25 mouse cellular contexts compared by ENCODE assay signal in genomic region chr8:118422624-118423023, GRCm38 (mm10).
DNase-seq lines count a peak whose midpoint lies in the region.
"Had no signal": no experiment of that assay in that cellular context is flagged by ENCODE, and none has a peak within 500 bp of the region (broad histone marks: within the 10 kb centered on the region; RNA-seq: fewer than 3 reads in every experiment).

No protein-coding gene starts in this region.

- peak; percentile 96 for DNase-seq in heart, adult 11 months
- DNase-seq in heart, embryonic 10.5 days (ENCODE audit: low spot score) = no peak
- DNase-seq in 3134 (ENCODE audit: extremely low read depth, insufficient read length, low spot score) = peak; percentile 30
- peak; percentile 70 for DNase-seq in heart, adult 8-10 months (ENCODE audit: low spot score)
- DNase-seq in heart, postnatal 10 days = peak; percentile 58 to 59
- no peak for DNase-seq in adrenal gland, adult 8-10 months
- DNase-seq in testis, postnatal 14 days (ENCODE audit: low spot score) = no peak
- no peak for DNase-seq in natural killer cell, adult 2 months (ENCODE audit: low spot score in 2 of 2)
- DNase-seq: cerebellum, adult 18-20 months; cerebellum, postnatal 25 days; kidney, adult 18-20 months; layer of hippocampus, adult 9-11 months; liver, embryonic 13.5 days; right cerebral cortex, postnatal 25 days; thymus, postnatal 25 days had no signal

- H3K4me1 ChIP-seq in heart, embryonic 10.5 days = 0 out of 2 replicates have a peak, but pooled peaks cover 3% of the 10 kb centered on the region
- H3K4me1 ChIP-seq: embryonic facial prominence, embryonic 12.5 days; forebrain, embryonic 13.5 days; hindbrain, embryonic 13.5 days; liver, embryonic 13.5 days; lung, embryonic 15.5 days; midbrain, embryonic 13.5 days; neural tube, embryonic 12.5 days had no signal

- no peaks in the 10 kb centered on the region for H3K36me3 ChIP-seq in heart, embryonic 10.5 days
- H3K36me3 ChIP-seq: embryonic facial prominence, embryonic 12.5 days; heart, embryonic 13.5 days; hindbrain, embryonic 13.5 days; liver, embryonic 13.5 days; lung, embryonic 15.5 days; midbrain, embryonic 13.5 days; neural tube, embryonic 12.5 days had no signal

- no peaks in the 10 kb centered on the region for H3K27me3 ChIP-seq in heart, embryonic 10.5 days (ENCODE audit: insufficient read depth, poor library complexity, severe bottlenecking)
- H3K27me3 ChIP-seq: embryonic facial prominence, embryonic 12.5 days; forebrain, embryonic 13.5 days; heart, embryonic 13.5 days; hindbrain, embryonic 13.5 days; liver, embryonic 13.5 days; lung, embryonic 15.5 days; midbrain, embryonic 13.5 days; neural tube, embryonic 12.5 days; Patski had no signal

- intact Hi-C loops in heart, postnatal 10 days (cut with DNase I) = no loop called here

- 81% methylated on average over 10 of the region's 10 CpGs for WGBS in heart, embryonic 10.5 days

- no peaks in the 10 kb centered on the region for H3K9me3 ChIP-seq in heart, embryonic 10.5 days
- H3K9me3 ChIP-seq: embryonic facial prominence, embryonic 12.5 days; forebrain, embryonic 13.5 days; heart, embryonic 13.5 days; hindbrain, embryonic 13.5 days; lung, embryonic 15.5 days; midbrain, embryonic 13.5 days; neural tube, embryonic 12.5 days had no signal

- no peak overlapping the region for H3K4me3 ChIP-seq in heart, embryonic 10.5 days
- H3K4me3 ChIP-seq: embryonic facial prominence, embryonic 12.5 days; erythroblast, embryonic 14.5 days; forebrain, embryonic 13.5 days; heart, embryonic 13.5 days; hindbrain, embryonic 13.5 days; liver, embryonic 13.5 days; lung, embryonic 15.5 days; midbrain, embryonic 13.5 days; neural tube, embryonic 12.5 days had no signal

- H3K27ac ChIP-seq in heart, embryonic 10.5 days = no peak overlapping the region
- H3K27ac ChIP-seq: embryonic facial prominence, embryonic 12.5 days; forebrain, embryonic 13.5 days; heart, embryonic 13.5 days; hindbrain, embryonic 13.5 days; kidney, postnatal 0 days; liver, embryonic 13.5 days; lung, embryonic 15.5 days; midbrain, embryonic 13.5 days; neural tube, embryonic 12.5 days had no signal

Comparison
In these comparisons a context has a peak if more than half of its experiments do, and no peak if none do; other contexts are left out.
1. DNase-seq: peak in heart, adult 11 months (single experiment), 3134 (single experiment), heart, adult 8-10 months (single experiment) and heart, postnatal 10 days (2 of 2); none in heart, embryonic 10.5 days (single experiment), adrenal gland, adult 8-10 months (single experiment), testis, postnatal 14 days (single experiment) and natural killer cell, adult 2 months (0 of 2).